Mouse (Mus musculus) kidney, adult 18-20 months (tissue): Measurements from ENCODE around the gene Itk.

Experiments used
- DNase-seq: peaks from one replicate; pipeline ENCODE4 v3.0.0; 2021

Gene Itk

DNA sequence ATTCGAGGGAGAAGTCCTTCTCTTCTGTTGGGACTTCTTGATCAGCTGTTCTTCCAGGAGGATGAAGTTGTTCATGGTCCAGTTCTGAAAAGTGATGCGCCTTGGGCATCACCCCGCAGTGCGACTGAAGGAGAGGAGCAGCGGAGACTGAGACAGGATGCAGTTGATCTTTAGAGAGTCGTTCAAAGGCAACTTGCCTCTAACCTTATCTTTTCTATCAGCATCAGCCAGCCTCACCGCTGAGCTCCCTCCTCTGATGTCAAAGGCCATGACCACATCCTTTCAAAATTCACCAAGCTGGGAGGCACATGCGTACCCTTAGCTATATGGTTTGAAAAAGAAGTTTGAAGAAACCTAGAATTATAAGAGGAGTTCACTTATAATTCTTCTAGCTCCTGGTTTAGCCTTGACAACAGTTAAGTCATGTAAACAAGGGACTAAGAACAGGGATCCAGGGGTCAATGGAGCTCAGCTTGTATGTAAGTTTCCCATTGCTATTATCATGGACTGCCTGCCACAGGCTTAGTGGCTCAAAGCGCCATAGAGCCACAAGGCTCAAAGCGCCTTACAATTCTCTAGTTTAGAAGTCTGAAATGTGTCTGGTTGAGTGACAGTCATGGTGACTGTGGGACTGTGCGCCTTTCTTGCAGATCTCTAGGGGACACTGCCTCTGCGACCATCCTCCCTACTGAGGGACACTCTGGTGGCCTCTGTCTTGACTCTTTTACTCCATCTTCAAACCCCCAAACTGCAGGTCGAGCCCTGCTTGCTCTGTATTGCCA, at the start of gene Itk:
Itk (minus strand) TSS at position 180 of the 782 bp plus-strand sequence.
- DNase-seq: no peak

GRCm38 (mm10) chr11:46437459-46438000, 48.2 kb upstream of the Itk start:
- DNase-seq: no peak

GRCm38 (mm10) chr11:46436760-46437458, 47.6 kb upstream of the Itk start, which contains the start of gene Med7:
Gene Med7 (plus strand): TSS chr11:46436925.
- peak; percentile 93 for DNase-seq

GRCm38 (mm10) chr11:46435363-46435762, 46.0 kb upstream of the Itk start:
- DNase-seq: no peak

DNA sequence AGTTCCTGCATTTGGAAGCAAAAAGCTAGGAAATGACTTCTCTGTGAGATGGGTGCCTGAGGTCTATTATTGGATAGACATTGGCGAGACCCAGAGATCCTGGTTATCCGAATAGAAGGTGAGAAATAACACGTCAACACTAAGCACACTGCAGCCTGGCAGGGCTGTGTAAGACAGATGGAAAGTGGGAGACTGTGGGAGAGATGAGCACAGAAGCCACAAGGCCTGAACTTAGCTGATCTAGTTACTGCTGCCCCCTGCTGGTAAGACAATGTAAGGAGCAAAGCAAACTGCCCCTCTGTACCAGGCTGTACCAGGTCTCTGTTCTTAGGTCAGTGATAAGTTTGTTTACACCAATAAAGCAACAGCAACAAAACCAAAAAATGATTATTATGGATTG, 41.8 kb upstream of the Itk start:
- DNase-seq: peak; percentile 59

DNA sequence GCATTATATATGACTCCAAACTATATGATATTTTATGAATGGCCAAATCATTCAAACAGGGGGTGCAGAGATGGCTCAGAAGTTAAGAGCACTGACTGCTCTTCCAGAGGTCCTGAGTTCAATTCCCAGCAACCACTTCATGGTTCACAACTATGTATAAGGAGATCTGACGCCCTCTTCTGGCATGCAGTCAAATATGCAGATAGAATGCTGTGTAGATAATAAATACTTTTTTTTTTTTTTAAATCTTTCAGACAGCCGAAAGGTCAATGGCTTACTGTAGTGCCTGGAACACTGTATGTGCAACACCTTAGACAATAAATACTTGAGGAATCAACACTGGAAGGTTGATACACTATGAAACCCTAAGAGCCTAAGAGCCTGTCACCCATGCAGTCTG, 40.8 kb upstream of the Itk start:
- DNase-seq: no peak

- peak; percentile 9 for DNase-seq
Measured at GRCm38 (mm10) chr11:46428131-46428530, 38.8 kb upstream of the Itk start.

GRCm38 (mm10) chr11:46421086-46421888, 32.0 kb upstream of the Itk start:
- DNase-seq: no peak

DNA sequence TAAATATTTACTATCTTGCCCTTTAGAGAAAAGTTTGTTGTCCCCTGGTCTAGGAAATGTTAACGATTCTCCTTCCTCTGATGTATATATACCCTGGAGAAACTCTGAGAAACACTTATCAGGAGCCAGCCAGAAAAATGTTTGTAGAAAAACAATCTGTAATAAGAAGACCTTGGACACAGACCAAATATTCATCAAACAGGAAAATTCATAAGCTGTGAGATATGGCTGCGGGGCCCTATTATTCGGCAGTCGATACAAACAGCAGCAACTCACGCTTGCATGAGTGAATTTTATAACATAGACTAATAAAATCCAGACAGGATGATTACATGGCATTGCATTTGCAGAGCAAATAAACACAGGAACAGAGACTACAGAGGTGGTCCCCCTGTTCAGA, 29.5 kb upstream of the Itk start:
- DNase-seq: no peak

- no peak for DNase-seq
Measured at GRCm38 (mm10) chr11:46418438-46418837, 29.1 kb upstream of the Itk start.

GRCm38 (mm10) chr11:46410018-46410563, 20.8 kb upstream of the Itk start:
- DNase-seq: no peak

- no peak for DNase-seq
Measured at GRCm38 (mm10) chr11:46406721-46407120, 17.4 kb upstream of the Itk start.

- no peak for DNase-seq
Measured at GRCm38 (mm10) chr11:46404986-46405385, 15.7 kb upstream of the Itk start.

GRCm38 (mm10) chr11:46401555-46401954, 12.2 kb upstream of the Itk start:
- no peak for DNase-seq

- no peak for DNase-seq
Measured at GRCm38 (mm10) chr11:46398933-46399383, 9.6 kb upstream of the Itk start.

- DNase-seq: no peak
Measured at GRCm38 (mm10) chr11:46398473-46398872, 9.2 kb upstream of the Itk start.

- DNase-seq: no peak
Measured at GRCm38 (mm10) chr11:46397900-46398299, 8.6 kb upstream of the Itk start.

DNA sequence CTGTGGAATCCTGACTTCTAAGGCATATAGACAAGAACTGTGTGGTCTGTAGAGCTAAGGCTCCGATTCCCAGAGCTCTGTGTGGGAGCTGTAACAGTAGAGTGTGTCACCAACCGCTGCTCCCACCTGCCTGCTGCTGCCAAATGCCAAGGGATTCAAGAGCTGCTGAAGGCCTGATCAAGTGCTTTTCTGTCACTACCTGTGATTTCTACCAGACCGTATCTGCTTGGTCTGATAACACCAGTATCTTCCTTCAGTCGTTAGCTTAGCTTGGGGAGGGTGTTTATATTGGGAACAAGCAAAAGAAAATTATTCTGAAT, 7.5 kb upstream of the Itk start:
- DNase-seq: no peak

DNA sequence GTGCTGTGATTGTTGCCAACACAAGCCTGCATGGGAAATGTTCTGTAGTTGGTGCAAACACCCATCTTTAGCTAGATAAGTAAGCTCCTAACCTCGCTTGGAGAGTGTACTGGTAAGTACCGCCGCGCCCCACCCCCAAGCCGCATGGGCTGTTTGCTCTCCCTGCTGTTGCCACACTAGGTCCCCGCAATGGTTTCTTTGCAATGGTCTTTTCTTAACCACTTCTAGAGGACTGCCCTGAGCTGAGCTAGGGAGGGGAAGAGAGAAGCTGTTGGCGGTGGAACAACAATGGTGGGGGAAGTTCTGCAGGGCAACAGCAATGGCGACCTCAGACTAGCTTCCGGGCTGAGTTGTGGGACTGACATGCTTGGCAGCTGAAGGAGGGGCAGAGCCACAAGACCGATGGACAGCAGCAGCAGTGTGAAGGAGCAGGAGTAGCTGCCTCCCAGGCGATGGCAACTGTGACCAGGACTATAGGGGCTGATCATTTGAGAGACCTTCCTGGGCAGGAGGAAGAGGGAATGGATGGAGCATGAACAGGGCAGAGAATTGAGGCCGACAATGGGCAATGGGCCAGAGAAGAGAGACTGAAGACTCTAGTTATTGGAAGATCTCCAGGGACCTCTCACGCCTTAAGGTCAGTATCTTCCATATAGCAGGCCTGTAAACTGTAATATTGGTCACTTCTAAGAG, 7.0 kb upstream of the Itk start, which contains the start of gene Fam71b:
Fam71b (plus strand) TSS at position 393 of the 693 bp plus-strand sequence.
- DNase-seq: no peak

- DNase-seq: no peak
Measured at GRCm38 (mm10) chr11:46395698-46396097, 6.4 kb upstream of the Itk start.

- DNase-seq: no peak
Measured at GRCm38 (mm10) chr11:46395088-46395487, 5.8 kb upstream of the Itk start.

GRCm38 (mm10) chr11:46393413-46393812, 4.1 kb upstream of the Itk start:
- no peak for DNase-seq
